Mouse (Mus musculus): ENCODE results near the gene Gm20388. TPM values are rescaled to one million over a fixed set of nuclear protein-coding genes. Genes with fewer than 3 reads are reported as not detected.

Gm20388 gene
- total and polyA plus RNA-seq, 2 experiments from 2014 or later, result 17.3 TPM; not detected in 1

GRCm38 (mm10) chr8:123040110-123040650 is 3129.5 kb downstream of the Gm20388 start:
- H3K4me3 ChIP-seq (ENCODE audit: low read depth, low read length), result peak overlapping the region; percentile 80
- H3K4me1 ChIP-seq (ENCODE audit: control insufficient read depth, insufficient read depth), result peaks cover 48% of the 10 kb centered on the region
- H3K9ac ChIP-seq (replicated peaks; ENCODE audit: low read depth, low read length), result peak overlapping the region; percentile 100
- no peaks in the 10 kb centered on the region for H3K27me3 ChIP-seq (ENCODE audit: control insufficient read depth, insufficient read depth, low read length)
- H3K36me3 ChIP-seq (replicated peaks; ENCODE audit: control insufficient read depth, insufficient read depth, low read length), result no peaks in the 10 kb centered on the region
- 20% methylated on average over 4 of the region's 4 CpGs for WGBS
- ATAC-seq (ENCODE audit: insufficient read depth, low read depth) (no peak), DNase-seq (ENCODE audit: low spot score) (no peak)
- TF ChIP-seq EP300 (IDR thresholded peaks at IDR 0.05; ENCODE audit: low read depth) (no peak), CTCF (IDR thresholded peaks at IDR 0.05; ENCODE audit: low read depth) (no peak)
- H3K9me3 ChIP-seq (replicated peaks; ENCODE audit: control insufficient read depth, low read length), result no peaks in the 10 kb centered on the region
- peak overlapping the region; percentile 79 for H3K4me2 ChIP-seq (ENCODE audit: low read depth, low read length)
- H3K27ac ChIP-seq (ENCODE audit: low read depth), result peak overlapping the region; percentile 93

GRCm38 (mm10) chr8:123041008-123041773 is 3130.6 kb downstream of the Gm20388 start:
- TF ChIP-seq CTCF (IDR thresholded peaks at IDR 0.05; ENCODE audit: low read depth) (no peak), EP300 (IDR thresholded peaks at IDR 0.05; ENCODE audit: low read depth) (no peak)
- peak overlapping the region; percentile 100 for H3K9ac ChIP-seq (replicated peaks; ENCODE audit: low read depth, low read length)
- peak overlapping the region; percentile 80 for H3K4me3 ChIP-seq (ENCODE audit: low read depth, low read length)
- no peaks in the 10 kb centered on the region for H3K9me3 ChIP-seq (replicated peaks; ENCODE audit: control insufficient read depth, low read length)
- ATAC-seq (ENCODE audit: insufficient read depth, low read depth) (0 out of 2 replicates have a peak, but pooled peaks have one; percentile 0), DNase-seq (ENCODE audit: low spot score) (no peak)
- H3K4me2 ChIP-seq (ENCODE audit: low read depth, low read length), result peak overlapping the region; percentile 79
- H3K4me1 ChIP-seq (ENCODE audit: control insufficient read depth, insufficient read depth), result peaks cover 40% of the 10 kb centered on the region
- H3K27me3 ChIP-seq (ENCODE audit: control insufficient read depth, insufficient read depth, low read length), result no peaks in the 10 kb centered on the region
- H3K27ac ChIP-seq (ENCODE audit: low read depth), result peak overlapping the region; percentile 93
- H3K36me3 ChIP-seq (replicated peaks; ENCODE audit: control insufficient read depth, insufficient read depth, low read length), result no peaks in the 10 kb centered on the region
- under 1% methylated on average over 63 of the region's 71 CpGs for WGBS

- Histone ChIP-seq H3K27me3 (ENCODE audit: control insufficient read depth, insufficient read depth, low read length) (no peaks in the 10 kb centered on the region), H3K4me2 (ENCODE audit: low read depth, low read length) (peak overlapping the region; percentile 79), H3K36me3 (replicated peaks; ENCODE audit: control insufficient read depth, insufficient read depth, low read length) (no peaks in the 10 kb centered on the region), H3K4me3 (ENCODE audit: low read depth, low read length) (peak overlapping the region; percentile 80), H3K9me3 (replicated peaks; ENCODE audit: control insufficient read depth, low read length) (no peaks in the 10 kb centered on the region), H3K27ac (ENCODE audit: low read depth) (peak overlapping the region; percentile 93), H3K9ac (replicated peaks; ENCODE audit: low read depth, low read length) (peak overlapping the region; percentile 100), H3K4me1 (ENCODE audit: control insufficient read depth, insufficient read depth) (peaks cover 36% of the 10 kb centered on the region)
- TF ChIP-seq CTCF (IDR thresholded peaks at IDR 0.05; ENCODE audit: low read depth) (no peak), EP300 (IDR thresholded peaks at IDR 0.05; ENCODE audit: low read depth) (no peak)
- DNase-seq (ENCODE audit: low spot score) (no peak), ATAC-seq (ENCODE audit: insufficient read depth, low read depth) (peak; percentile 2)
- under 1% methylated on average over 30 of the region's 60 CpGs for WGBS
These were observed 3131.1 kb downstream of the Gm20388 start for GRCm38 (mm10) chr8:123041774-123042105.

GRCm38 (mm10) chr8:123042158-123042973 is 3131.7 kb downstream of the Gm20388 start, which contains the start of gene Ankrd11:
Gene Ankrd11, minus strand, starts transcription at chr8:123042277.
- peak; percentile 23; the same call in 1 of the 2 replicates for TF ChIP-seq CTCF (IDR thresholded peaks at IDR 0.05; ENCODE audit: low read depth)
- TF ChIP-seq EP300 (IDR thresholded peaks at IDR 0.05; ENCODE audit: low read depth), result peak; percentile 87; the same call in 1 of the 2 replicates
- Histone ChIP-seq H3K9me3 (replicated peaks; ENCODE audit: control insufficient read depth, low read length) (no peaks in the 10 kb centered on the region), H3K36me3 (replicated peaks; ENCODE audit: control insufficient read depth, insufficient read depth, low read length) (no peaks in the 10 kb centered on the region), H3K9ac (replicated peaks; ENCODE audit: low read depth, low read length) (peak within 1 kb of the TSS; percentile 100), H3K4me3 (ENCODE audit: low read depth, low read length) (peak within 1 kb of the TSS; percentile 80), H3K4me1 (ENCODE audit: control insufficient read depth, insufficient read depth) (peaks cover 31% of the 10 kb centered on the region), H3K27ac (ENCODE audit: low read depth) (peak within 1 kb of the TSS; percentile 100), H3K27me3 (ENCODE audit: control insufficient read depth, insufficient read depth, low read length) (no peaks in the 10 kb centered on the region), H3K4me2 (ENCODE audit: low read depth, low read length) (peak within 1 kb of the TSS; percentile 79)
- WGBS, result under 1% methylated on average over 86 of the region's 91 CpGs
- ATAC-seq (ENCODE audit: insufficient read depth, low read depth) (peak; percentile 95), DNase-seq (ENCODE audit: low spot score) (peak; percentile 99)

- no peaks in the 10 kb centered on the region for H3K36me3 ChIP-seq (replicated peaks; ENCODE audit: control insufficient read depth, insufficient read depth, low read length)
- DNase-seq (ENCODE audit: low spot score) (no peak), ATAC-seq (ENCODE audit: insufficient read depth, low read depth) (no peak)
- H3K9me3 ChIP-seq (replicated peaks; ENCODE audit: control insufficient read depth, low read length), result no peaks in the 10 kb centered on the region
- peak overlapping the region; percentile 100 for H3K27ac ChIP-seq (ENCODE audit: low read depth)
- H3K4me3 ChIP-seq (ENCODE audit: low read depth, low read length), result peak overlapping the region; percentile 57
- no peak for TF ChIP-seq EP300 (IDR thresholded peaks at IDR 0.05; ENCODE audit: low read depth)
- TF ChIP-seq CTCF (IDR thresholded peaks at IDR 0.05; ENCODE audit: low read depth), result no peak
- H3K4me2 ChIP-seq (ENCODE audit: low read depth, low read length), result peak overlapping the region; percentile 65
- 13% methylated on average over 22 of the region's 22 CpGs for WGBS
- peak overlapping the region; percentile 70 for H3K9ac ChIP-seq (replicated peaks; ENCODE audit: low read depth, low read length)
- H3K4me1 ChIP-seq (ENCODE audit: control insufficient read depth, insufficient read depth), result peaks cover 31% of the 10 kb centered on the region
- H3K27me3 ChIP-seq (ENCODE audit: control insufficient read depth, insufficient read depth, low read length), result no peaks in the 10 kb centered on the region
These were observed 3132.5 kb downstream of the Gm20388 start for GRCm38 (mm10) chr8:123042974-123043625.
